Mouse (Mus musculus) midbrain, postnatal 0 days (tissue): ENCODE measurements around the gene Omt2b. TPM values are rescaled to one million over a fixed set of nuclear protein-coding genes. Genes with fewer than 3 reads are reported as not detected.
A peak's percentile ranks its signal among the peaks of the same experiment; 100 is the strongest.
"Not testable (repeated sequence)": the region's sequence is repeated elsewhere in the genome, so short reads cannot be mapped to it uniquely, and the experiment has no call there.

ENCODE experiments used
- ATAC-seq: fragments of 200-750 bp; cut with Nextera tagmentation; 2 replicates; pipeline ENCODE4 v1.8.0; 2017; ENCODE audit warnings: moderate number of reproducible peaks, mild to moderate bottlenecking, moderate TSS enrichment, moderate library complexity; ENCODE audit not compliant: low FRiP score
- DNase-seq: peaks from one replicate; pipeline ENCODE4 v3.0.0-alpha.2; 2015; ENCODE audit warnings: low spot score
- H3K27ac ChIP-seq: fragments of 300-500 bp; sonication (generic); 2 replicates; pipeline ENCODE4 v1.5.1; 2014; ENCODE audit warnings: low read depth, mild to moderate bottlenecking, low read length, mixed read lengths
- H3K27me3 ChIP-seq: fragments of 300-500 bp; sonication (generic); 2 replicates; pipeline ENCODE4 v1.6.1; 2014; ENCODE audit warnings: low read length, control low read depth, mixed read lengths; ENCODE audit not compliant: insufficient read depth
- H3K36me3 ChIP-seq: fragments of 300-500 bp; sonication (generic); 2 replicates; pipeline ENCODE4 v1.6.1; 2014; ENCODE audit warnings: low read length, control low read depth, mixed read lengths; ENCODE audit not compliant: insufficient read depth
- H3K4me1 ChIP-seq: fragments of 300-500 bp; sonication (generic); 2 replicates; pipeline ENCODE4 v1.6.1; 2014; ENCODE audit warnings: mild to moderate bottlenecking, control low read depth, antibody characterized with exemption, low read length, mixed read lengths; ENCODE audit not compliant: insufficient read depth
- H3K4me2 ChIP-seq: fragments of 300-500 bp; sonication (generic); 2 replicates; pipeline ENCODE4 v1.6.1; 2014; ENCODE audit warnings: low read depth, mild to moderate bottlenecking, low read length, mixed read lengths; ENCODE audit not compliant: poor library complexity, severe bottlenecking
- H3K4me3 ChIP-seq: fragments of 300-500 bp; sonication (generic); 2 replicates; pipeline ENCODE4 v1.5.1; 2014; ENCODE audit warnings: low read depth, mild to moderate bottlenecking, low read length, moderate library complexity
- H3K9ac ChIP-seq: fragments of 300-500 bp; sonication (generic); replicated peaks from 2 replicates; pipeline ENCODE4 v1.6.1; 2014; ENCODE audit warnings: mild to moderate bottlenecking, low read length, moderate library complexity, mixed read lengths; ENCODE audit not compliant: poor library complexity, severe bottlenecking
- H3K9me3 ChIP-seq: fragments of 300-500 bp; sonication (generic); 2 replicates; pipeline ENCODE4 v1.6.1; 2016; ENCODE audit warnings: low read length, control low read depth
- CTCF ChIP-seq: IDR thresholded peaks from 2 replicates; pipeline ENCODE4 v1.5.1; 2016; ENCODE audit warnings: antibody characterized with exemption, mild to moderate bottlenecking
- WGBS: fragments of 180-500 bp; shearing (Covaris S2); extraction: QIAGEN DNeasy Blood & Tissue Kit; methylation state at CpG from one replicate; pipeline ENCODE4 v1.1.7; 2014; 5-methylcytosine and 5-hydroxymethylcytosine counted together
- polyA plus RNA-seq: library from polyadenylated mRNA; unstranded; fragments of >200 nt; fragmentation: Nextera tagmentation; extraction: Ambion mirVana; gene quantifications from 2 replicates; pipeline ENCODE4 v1.2.1, GENCODE M21; 2015
- total RNA-seq: library from RNA; depleted of rRNA; stranded (reverse); fragments of >200 nt; gene quantifications from 2 replicates; pipeline ENCODE4 v1.2.3, GENCODE M21; 2014

Gene Omt2b
- total and polyA plus RNA-seq, 2 experiments from 2014 or later, result not detected

- H3K9ac ChIP-seq, H3K4me1 ChIP-seq, H3K9me3 ChIP-seq, H3K36me3 ChIP-seq, H3K27ac ChIP-seq, H3K4me3 ChIP-seq, H3K27me3 ChIP-seq: not testable (repeated sequence)
- H3K4me2 ChIP-seq, result peak overlapping the region; percentile 18; the same call in 1 of the 2 replicates
- WGBS, result 6% methylated on average over 8 of the region's 8 CpGs
- TF ChIP-seq CTCF, result peak; percentile 87
- ATAC-seq (peak; percentile 56), DNase-seq (peak; percentile 51)
Measured at GRCm38 (mm10) chr9:78340324-78340723, 12.9 kb downstream of the Omt2b start.

DNA sequence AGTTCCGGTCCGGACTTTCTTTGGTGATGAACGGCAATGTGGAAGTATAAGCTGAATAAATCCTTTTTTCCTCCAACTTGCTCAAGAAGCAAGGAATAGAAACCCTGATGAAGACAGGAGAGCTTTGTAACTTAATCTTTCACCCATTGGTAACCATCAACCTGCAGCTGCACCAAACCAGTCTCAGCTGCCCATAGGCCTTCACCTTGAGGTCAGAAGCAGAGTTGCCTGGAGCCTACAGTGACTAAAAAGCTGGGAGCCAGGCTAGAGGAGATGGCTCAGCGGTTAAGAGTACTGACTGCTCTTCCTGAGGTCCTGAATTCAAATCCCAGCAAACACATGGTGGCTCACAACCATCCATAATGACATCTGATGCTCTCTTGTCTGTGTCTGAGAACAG is 15.1 kb downstream of the Omt2b start:
- not testable (repeated sequence) for H3K36me3 ChIP-seq, H3K4me3 ChIP-seq, H3K27ac ChIP-seq, H3K4me2 ChIP-seq, H3K4me1 ChIP-seq, H3K9me3 ChIP-seq, DNase-seq, ATAC-seq, H3K27me3 ChIP-seq, H3K9ac ChIP-seq
- 90% methylated on average over 4 of the region's 4 CpGs for WGBS

DNA sequence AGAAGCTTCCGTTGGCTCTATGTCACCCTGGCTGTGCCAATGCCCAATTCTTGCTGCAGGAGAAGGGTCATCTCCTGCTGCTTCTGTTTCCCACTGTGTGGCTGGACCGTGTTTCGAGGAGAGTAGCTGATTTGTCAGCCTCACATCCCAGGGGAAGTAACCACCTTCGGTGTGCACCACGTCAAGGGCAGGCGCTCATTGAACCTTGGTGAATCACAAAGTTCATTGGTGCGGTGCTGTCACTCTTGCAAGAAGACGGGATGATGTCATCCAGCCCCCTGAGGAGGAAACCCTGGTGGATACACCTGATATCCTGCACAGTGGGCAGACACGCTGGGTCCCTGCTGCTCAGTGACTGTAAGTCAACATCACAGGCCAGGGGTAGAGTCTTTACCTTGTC is 15.7 kb downstream of the Omt2b start:
- 90% methylated on average over 9 of the region's 9 CpGs for WGBS
- H3K4me3 ChIP-seq, H3K4me1 ChIP-seq, H3K27me3 ChIP-seq, H3K9me3 ChIP-seq, H3K36me3 ChIP-seq, H3K9ac ChIP-seq, ATAC-seq, H3K4me2 ChIP-seq, H3K27ac ChIP-seq, DNase-seq: not testable (repeated sequence)

DNA sequence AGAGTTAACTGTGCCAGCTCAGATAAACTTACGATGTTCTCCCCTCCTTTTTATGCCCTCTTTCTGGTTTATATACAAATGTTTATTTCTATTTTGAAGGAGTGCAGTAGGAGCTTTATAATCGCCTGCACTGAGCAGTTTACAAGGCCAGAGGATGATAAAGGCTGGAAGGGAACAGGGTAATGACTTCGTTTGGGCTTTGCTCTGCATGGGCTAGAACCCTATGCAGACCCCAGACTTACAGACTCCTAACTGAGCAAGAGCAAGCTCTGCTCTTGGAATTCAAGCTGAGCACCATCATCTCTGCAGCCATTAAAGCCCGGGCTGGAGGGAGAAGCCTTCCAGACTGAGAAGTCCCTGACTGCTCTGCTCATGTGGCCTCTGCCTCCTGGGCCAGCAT is 17.8 kb downstream of the Omt2b start:
- WGBS, result 73% methylated on average over 4 of the region's 4 CpGs
- H3K4me2 ChIP-seq, ATAC-seq, H3K4me1 ChIP-seq, DNase-seq, H3K4me3 ChIP-seq, H3K36me3 ChIP-seq, H3K9me3 ChIP-seq, H3K9ac ChIP-seq, H3K27me3 ChIP-seq, H3K27ac ChIP-seq: not testable (repeated sequence)

- Histone ChIP-seq H3K9ac (no peak overlapping the region), H3K4me3 (no peak overlapping the region), H3K9me3 (no peaks in the 10 kb centered on the region), H3K27ac (no peak overlapping the region), H3K36me3 (no peaks in the 10 kb centered on the region), H3K4me1 (no peaks in the 10 kb centered on the region), H3K27me3 (no peaks in the 10 kb centered on the region), H3K4me2 (no peak overlapping the region)
- WGBS, result 81% methylated on average over 3 of the region's 3 CpGs
- no peak for TF ChIP-seq CTCF
- DNase-seq (no peak), ATAC-seq (no peak)
Measured at GRCm38 (mm10) chr9:78347004-78347403, 19.6 kb downstream of the Omt2b start.

GRCm38 (mm10) chr9:78348206-78349004 is 21.0 kb downstream of the Omt2b start:
- H3K27me3 ChIP-seq, H3K4me3 ChIP-seq, ATAC-seq, H3K9me3 ChIP-seq, H3K36me3 ChIP-seq, H3K9ac ChIP-seq, H3K4me1 ChIP-seq, H3K4me2 ChIP-seq, H3K27ac ChIP-seq, DNase-seq: not testable (repeated sequence)
- WGBS, result 75% methylated on average over 6 of the region's 6 CpGs

DNA sequence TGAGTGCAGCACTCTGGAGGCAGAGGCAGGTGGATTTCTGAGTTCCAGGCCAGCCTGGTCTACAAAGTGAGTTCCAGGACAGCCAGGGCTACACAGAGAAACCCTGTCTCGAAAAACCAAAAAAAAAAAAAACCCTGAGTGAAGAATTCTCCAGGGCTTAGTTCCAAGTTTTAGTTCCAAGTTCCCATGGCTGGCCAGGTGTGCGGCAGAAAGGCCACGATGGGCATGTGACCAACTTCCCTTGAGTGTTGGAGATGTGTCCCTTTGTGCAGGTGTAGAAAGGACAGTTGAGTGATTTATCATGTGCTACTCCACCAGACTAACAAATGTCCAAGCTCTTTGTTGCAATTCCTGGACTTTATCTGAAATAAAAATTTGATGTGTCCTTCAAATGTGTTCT is 21.8 kb downstream of the Omt2b start:
- not testable (repeated sequence) for H3K27ac ChIP-seq, H3K4me1 ChIP-seq, H3K4me2 ChIP-seq, DNase-seq, H3K9me3 ChIP-seq, H3K9ac ChIP-seq, ATAC-seq, H3K36me3 ChIP-seq, H3K4me3 ChIP-seq, H3K27me3 ChIP-seq
- WGBS, result 85% methylated on average over 3 of the region's 3 CpGs

DNA sequence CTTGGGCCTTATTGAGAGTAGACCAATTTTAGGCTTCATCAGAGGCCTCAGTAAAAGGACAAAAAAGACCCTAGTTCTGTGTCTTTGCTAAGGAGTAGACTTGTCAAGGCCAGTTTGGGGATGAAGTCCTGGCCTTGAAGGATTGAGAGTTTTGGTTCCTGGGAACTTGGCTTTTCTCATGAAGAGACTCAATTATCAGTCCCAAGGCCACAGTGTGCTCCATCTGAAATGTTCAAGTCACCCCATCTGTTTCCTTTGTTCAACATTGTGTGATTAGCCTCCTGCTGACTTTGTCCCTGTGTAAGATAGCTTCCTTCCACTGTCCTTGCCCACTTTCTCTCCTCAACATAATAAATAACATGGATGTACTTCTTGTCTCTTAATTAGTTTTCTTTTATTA is 22.6 kb downstream of the Omt2b start:
- not testable (repeated sequence) for DNase-seq, H3K9ac ChIP-seq, H3K9me3 ChIP-seq, H3K4me3 ChIP-seq, H3K4me2 ChIP-seq, H3K4me1 ChIP-seq, H3K36me3 ChIP-seq, H3K27me3 ChIP-seq, H3K27ac ChIP-seq, ATAC-seq
